Comparison of ENCODE assay signal across 10 mouse cellular contexts in the genomic region with DNA sequence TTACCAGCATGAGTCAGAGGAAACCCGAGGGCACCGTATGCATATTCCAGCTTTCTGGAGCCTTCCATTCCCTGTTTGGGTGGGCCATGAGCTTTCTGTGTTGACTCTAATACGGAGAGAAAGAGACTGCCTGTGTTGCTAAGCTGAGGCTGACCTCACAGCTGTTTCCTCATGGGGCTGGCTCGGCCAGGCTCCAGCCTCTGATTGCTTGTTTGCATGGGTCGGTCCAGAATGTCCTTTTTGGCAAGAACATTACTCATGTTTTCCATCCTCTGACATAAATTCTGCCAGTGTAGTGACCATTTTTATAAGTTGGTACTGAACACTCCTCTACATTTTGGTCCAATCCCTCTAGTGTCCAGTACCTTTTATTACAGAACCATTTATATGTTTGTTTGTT. TPM values are rescaled to one million over a fixed set of nuclear protein-coding genes. Genes with fewer than 3 reads are reported as not detected.
DNase-seq lines count a peak whose midpoint lies in the region; ATAC-seq and TF ChIP-seq lines count a peak whose summit lies in the region.
"Had no signal": no experiment of that assay in that cellular context is flagged by ENCODE, and none has a peak within 500 bp of the region (broad histone marks: within the 10 kb centered on the region; RNA-seq: fewer than 3 reads in every experiment).

No protein-coding gene starts in this region.

- H3K9ac ChIP-seq in kidney, embryonic 14.5 days (ENCODE audit: low read depth, low read length) = no peak overlapping the region
- H3K9ac ChIP-seq in lung, embryonic 14.5 days = no peak overlapping the region
- H3K9ac ChIP-seq: hindbrain, embryonic 15.5 days had no signal

- no peak overlapping the region for H3K27ac ChIP-seq in kidney, embryonic 14.5 days (ENCODE audit: low read depth, low read length)
- H3K27ac ChIP-seq in lung, embryonic 14.5 days (ENCODE audit: low read depth) = no peak overlapping the region
- H3K27ac ChIP-seq: hindbrain, embryonic 15.5 days had no signal

- H3K36me3 ChIP-seq in kidney, embryonic 14.5 days (ENCODE audit: control insufficient read depth, insufficient read depth, low read length) = no peaks in the 10 kb centered on the region
- H3K36me3 ChIP-seq in lung, embryonic 14.5 days (ENCODE audit: insufficient read depth) = no peaks in the 10 kb centered on the region
- H3K36me3 ChIP-seq: hindbrain, embryonic 15.5 days had no signal

- H3K4me1 ChIP-seq in kidney, embryonic 14.5 days (ENCODE audit: control insufficient read depth, insufficient read depth, low read length) = no peaks in the 10 kb centered on the region
- H3K4me1 ChIP-seq in lung, embryonic 14.5 days (ENCODE audit: insufficient read depth) = no peaks in the 10 kb centered on the region
- H3K4me1 ChIP-seq: hindbrain, embryonic 15.5 days had no signal

- TF ChIP-seq CTCF in lung, embryonic 14.5 days (IDR thresholded peaks at IDR 0.05; ENCODE audit: low read depth) = 0 out of 2 replicates have a peak, but pooled peaks have one; percentile 4

- H3K27me3 ChIP-seq in kidney, embryonic 14.5 days (ENCODE audit: control insufficient read depth, insufficient read depth, low read length) = no peaks in the 10 kb centered on the region
- H3K27me3 ChIP-seq in lung, embryonic 14.5 days (ENCODE audit: insufficient read depth, low read length) = no peaks in the 10 kb centered on the region
- H3K27me3 ChIP-seq: hindbrain, embryonic 15.5 days had no signal

- H3K4me2 ChIP-seq in kidney, embryonic 14.5 days (replicated peaks; ENCODE audit: low read depth, low read length) = no peak overlapping the region
- no peak overlapping the region for H3K4me2 ChIP-seq in lung, embryonic 14.5 days
- H3K4me2 ChIP-seq: hindbrain, embryonic 15.5 days had no signal

- ATAC-seq in kidney, embryonic 14.5 days (ENCODE audit: low FRiP score, low TSS enrichment) = no peak
- no peak for ATAC-seq in lung, embryonic 14.5 days (ENCODE audit: insufficient read depth)

- H3K9me3 ChIP-seq in kidney, embryonic 14.5 days (ENCODE audit: control insufficient read depth, low read length) = no peaks in the 10 kb centered on the region
- H3K9me3 ChIP-seq in lung, embryonic 14.5 days (ENCODE audit: low read depth, low read length) = no peaks in the 10 kb centered on the region
- H3K9me3 ChIP-seq: hindbrain, embryonic 15.5 days had no signal

- H3K4me3 ChIP-seq in kidney, embryonic 14.5 days (ENCODE audit: low read length) = no peak overlapping the region
- no peak overlapping the region for H3K4me3 ChIP-seq in lung, embryonic 14.5 days (ENCODE audit: low read depth, low read length)
- H3K4me3 ChIP-seq: hindbrain, embryonic 15.5 days had no signal

- 73% methylated on average over 5 of the region's 5 CpGs for WGBS in kidney, embryonic 14.5 days
- 52% methylated on average over 5 of the region's 5 CpGs for WGBS in lung, embryonic 14.5 days

- DNase-seq in kidney, adult 11 months = peak; percentile 52
- peak; percentile 81 for DNase-seq in adrenal gland, adult 2 months
- peak; percentile 52 to 82 for DNase-seq in gastrocnemius, postnatal 4 days (ENCODE audit: low spot score in 2 of 2)
- peak; percentile 32 for DNase-seq in lung, embryonic 14.5 days
- DNase-seq in Muller cell, postnatal 12 days (ENCODE audit: inconsistent ontology term) = no peak
- no peak for DNase-seq in cerebellum, postnatal 14 days
- no peak for DNase-seq in thymus, postnatal 0 days (ENCODE audit: low spot score)

RNA-seq across cellular contexts. Expression of a gene that starts 35.6 kb away (rescaled TPM):
- not detected in 2 replicates for polyA plus RNA-seq in kidney, embryonic 14.5 days (2014; fragmentation: Nextera tagmentation; extraction: Ambion mirVana)
- total RNA-seq in adrenal gland, adult 2 months (2021) = not detected
- polyA plus RNA-seq in adrenal gland, adult 2 months (2012; rRNA removed) = not detected in 2 replicates
- not detected for total RNA-seq in gastrocnemius, postnatal 4 days (2021)
- polyA plus RNA-seq in lung, embryonic 14.5 days (2014; fragmentation: Nextera tagmentation; extraction: Ambion mirVana) = not detected in 2 replicates
- 0.34 TPM in 1 of 2 replicates, not detected in the other for polyA plus RNA-seq in thymus, postnatal 0 days (2015; fragmentation: Nextera tagmentation; extraction: Ambion mirVana)
- total RNA-seq: megakaryocyte, adult 5-6 weeks had no signal
- polyA plus RNA-seq: hindbrain, embryonic 15.5 days had no signal

Comparison
In these comparisons a context has a peak if more than half of its experiments do, and no peak if none do; other contexts are left out.
1. DNase-seq: peak in kidney, adult 11 months (single experiment), adrenal gland, adult 2 months (single experiment), gastrocnemius, postnatal 4 days (2 of 2) and lung, embryonic 14.5 days (single experiment); none in Muller cell, postnatal 12 days (single experiment), cerebellum, postnatal 14 days (0 of 2) and thymus, postnatal 0 days (single experiment).